Mouse (Mus musculus): ENCODE data around the gene Rbm45. TPM values are rescaled to one million over a fixed set of nuclear protein-coding genes. Genes with fewer than 3 reads are reported as not detected.

The Rbm45 gene
- total RNA-seq, 2 experiments from 2014 or later = 1.3 to 17.1 TPM

DNA sequence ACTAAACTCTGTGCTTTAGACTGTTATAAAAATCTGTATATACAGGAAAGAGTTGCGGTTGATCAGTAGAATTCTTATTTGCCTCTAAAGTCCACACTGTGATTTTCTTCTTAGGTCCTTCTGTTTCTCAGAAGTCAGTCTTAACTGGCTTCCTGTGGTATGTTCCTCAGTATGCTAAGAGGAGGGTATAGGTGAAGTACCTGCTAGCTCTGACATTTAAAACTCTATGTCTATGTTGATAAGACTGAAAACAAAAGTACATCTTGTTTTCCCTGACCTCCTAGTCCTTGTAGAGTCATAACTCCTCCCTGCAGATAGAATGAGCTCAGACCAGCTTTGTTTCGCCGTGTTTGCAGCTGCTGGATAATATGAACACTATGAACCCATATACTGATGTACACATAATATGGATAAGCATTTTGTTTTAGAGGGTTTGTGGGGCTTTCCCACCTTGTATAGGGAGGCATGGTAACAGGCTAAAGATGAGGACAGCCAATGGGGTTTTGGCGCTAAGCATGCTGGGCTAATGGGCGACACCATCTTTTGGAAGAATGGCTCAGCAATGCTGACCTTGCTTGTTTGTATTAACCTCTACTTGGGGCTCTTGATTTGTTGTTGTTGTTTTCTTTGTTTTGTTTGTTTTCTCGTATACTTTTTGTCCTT lies 4.9 kb downstream of the Rbm45 start:
- no peak for ATAC-seq (replicated peaks; ENCODE audit: low FRiP score, poor library complexity, severe bottlenecking)

DNA sequence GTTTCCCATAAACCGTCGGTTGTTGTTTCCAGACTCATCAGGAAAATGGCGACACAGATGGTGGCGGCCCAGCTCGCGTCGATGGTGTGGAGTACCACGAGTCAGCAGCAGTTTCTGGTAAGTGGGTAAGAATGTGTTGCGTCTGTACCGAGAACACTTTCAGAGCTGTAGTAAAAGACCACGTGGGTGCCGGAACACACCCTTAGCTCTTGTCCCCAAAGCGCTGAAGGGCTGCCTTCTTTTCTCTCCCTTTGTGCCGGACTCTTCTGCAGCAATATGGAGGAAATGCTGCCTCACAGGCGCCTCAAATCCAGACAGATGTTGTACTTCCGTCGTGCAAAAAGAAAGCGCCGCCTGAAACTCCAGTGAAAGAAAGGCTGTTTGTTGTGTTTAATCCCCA lies 8.9 kb downstream of the Rbm45 start:
- ATAC-seq (replicated peaks; ENCODE audit: low FRiP score, poor library complexity, severe bottlenecking) = no peak

DNA sequence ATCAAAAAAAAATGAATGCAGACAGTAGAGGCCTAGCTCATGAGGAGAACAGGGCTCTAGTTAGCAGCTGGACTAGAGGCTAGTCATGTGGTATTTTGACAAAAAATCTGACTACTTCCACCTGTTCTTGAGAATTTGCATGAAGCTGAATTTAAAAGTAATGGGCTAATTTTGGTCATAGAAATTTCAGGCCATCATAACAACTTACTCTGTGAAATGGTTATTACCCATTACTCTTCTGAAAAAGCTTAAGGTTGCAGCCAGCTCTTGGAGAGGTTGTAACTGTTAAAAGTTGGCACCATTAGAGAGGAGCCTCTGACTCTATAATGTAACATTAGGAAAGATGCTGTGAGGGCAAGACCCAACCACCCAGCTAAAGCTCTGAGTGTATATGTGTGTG lies 16.7 kb downstream of the Rbm45 start:
- no peak for ATAC-seq (replicated peaks; ENCODE audit: low FRiP score, poor library complexity, severe bottlenecking)

DNA sequence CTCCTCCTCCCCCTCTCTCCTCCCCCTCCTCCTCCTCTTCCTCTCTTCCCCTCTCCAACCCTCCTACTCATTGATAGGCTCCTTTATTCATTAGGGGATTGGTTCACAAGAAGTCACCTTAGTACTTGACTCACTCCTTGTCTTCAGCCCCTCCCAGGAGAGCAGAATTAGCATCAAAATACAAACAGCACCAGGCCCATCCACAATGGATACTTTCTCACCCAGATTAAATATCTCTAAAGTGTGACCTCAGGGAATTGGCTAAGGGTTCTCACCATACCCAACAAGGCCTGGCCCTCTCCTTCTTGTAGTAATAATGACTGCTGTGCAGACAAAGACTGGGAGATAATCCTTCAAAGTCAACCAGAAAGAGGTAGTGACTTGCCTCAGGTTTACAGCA lies 30.4 kb downstream of the Rbm45 start:
- no peak for ATAC-seq (replicated peaks; ENCODE audit: low FRiP score, poor library complexity, severe bottlenecking)

DNA sequence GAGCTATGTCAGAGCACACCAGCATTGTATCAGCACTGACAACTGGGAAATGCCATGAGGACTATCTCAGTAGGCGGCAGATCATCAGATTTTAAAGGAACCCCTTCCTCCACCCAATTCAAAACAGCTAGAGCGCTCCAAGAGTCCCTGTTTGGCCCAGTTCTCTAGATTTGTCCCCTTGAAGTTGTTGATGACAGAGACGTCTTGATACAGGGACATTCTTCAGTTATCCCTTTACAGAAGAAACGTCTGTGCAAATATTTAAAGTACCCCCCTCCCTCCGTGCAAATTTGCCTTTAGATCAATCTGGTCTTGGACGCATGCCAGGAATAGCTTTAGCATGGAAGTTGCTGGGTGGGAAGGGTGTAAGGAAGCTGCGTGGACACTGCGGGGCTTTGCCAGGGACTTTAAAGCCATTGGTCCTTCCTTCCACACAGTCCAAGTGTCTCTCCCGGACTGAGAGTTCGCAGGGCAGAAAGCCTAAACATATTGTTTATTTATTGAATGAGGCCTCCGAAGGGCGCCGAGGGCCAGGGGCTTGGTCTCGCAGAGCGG lies 35.9 kb downstream of the Rbm45 start:
- no peak for ATAC-seq (replicated peaks; ENCODE audit: low FRiP score, poor library complexity, severe bottlenecking)

DNA sequence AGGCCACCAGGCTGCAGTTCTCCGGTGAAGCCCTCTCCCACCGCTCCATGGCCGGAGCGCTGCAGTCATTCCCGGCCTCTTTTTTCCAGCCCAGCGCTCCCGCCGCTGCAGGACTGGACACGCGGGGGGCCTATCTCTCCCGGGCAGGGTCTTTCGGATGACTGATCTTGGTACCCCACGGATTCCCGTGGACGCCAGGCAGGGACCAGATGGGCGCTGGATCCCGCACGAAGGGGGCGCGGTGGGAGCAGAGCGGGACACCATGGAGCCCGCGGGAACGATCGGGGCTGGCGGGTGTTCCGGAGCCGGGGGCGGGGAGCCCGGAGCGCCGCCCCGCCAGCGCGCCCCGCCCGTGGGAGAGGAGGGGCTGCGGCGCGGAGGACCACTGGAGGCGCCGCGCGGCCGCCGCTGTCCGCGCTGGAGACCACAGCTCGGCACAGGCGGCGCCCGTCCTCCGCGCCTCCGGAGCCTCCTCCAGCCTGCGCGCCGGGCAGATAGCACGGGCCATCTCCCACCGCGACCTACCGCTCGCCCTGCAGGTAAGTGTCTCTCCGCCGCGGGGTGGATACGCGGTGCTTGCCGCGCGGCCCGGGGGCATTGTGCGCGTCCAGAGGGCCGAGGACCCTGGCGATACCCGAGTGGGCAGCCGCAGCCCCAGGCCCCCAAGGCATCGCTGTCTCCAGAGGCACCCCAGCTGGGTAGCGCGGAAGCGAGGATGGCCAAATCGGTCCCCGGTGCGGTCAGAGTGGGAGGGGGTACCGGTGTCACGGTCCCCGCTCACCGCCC lies 36.6 kb downstream of the Rbm45 start, which contains the start of gene Osbpl6:
Gene Osbpl6 (plus strand): TSS at position 358 of the 786 bp plus-strand sequence.
- no peak for ATAC-seq (replicated peaks; ENCODE audit: low FRiP score, poor library complexity, severe bottlenecking)

DNA sequence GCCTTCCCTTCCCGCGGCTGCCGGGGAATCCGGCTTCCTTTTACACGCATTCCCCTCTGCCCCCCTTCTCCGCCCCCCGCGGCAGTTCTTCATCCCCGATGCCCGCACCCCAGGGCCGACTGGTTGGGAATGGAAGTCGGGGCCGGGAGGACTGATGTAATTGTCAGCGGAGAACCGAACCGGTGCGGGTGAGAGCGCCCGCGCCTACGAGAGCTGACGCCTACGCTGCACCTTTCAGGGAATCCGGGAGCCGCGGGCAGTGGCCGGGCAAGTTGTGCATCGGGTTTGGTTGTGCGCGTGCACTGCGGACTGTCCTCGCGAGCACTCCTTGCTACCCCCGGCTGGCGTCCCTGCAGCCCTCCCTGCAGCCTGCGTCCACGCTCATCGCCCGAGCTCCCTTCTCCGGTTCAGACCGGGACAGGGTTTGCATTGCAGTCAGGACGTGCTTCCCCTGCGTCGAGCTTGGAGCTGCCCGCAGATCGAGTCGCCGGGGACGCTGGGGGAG lies 37.2 kb downstream of the Rbm45 start:
- ATAC-seq (replicated peaks; ENCODE audit: low FRiP score, poor library complexity, severe bottlenecking) = no peak

- ATAC-seq (replicated peaks; ENCODE audit: low FRiP score, poor library complexity, severe bottlenecking) = no peak
These were observed 39.7 kb downstream of the Rbm45 start for GRCm38 (mm10) chr2:76409526-76409925.

GRCm38 (mm10) chr2:76409986-76410385 lies 40.2 kb downstream of the Rbm45 start:
- ATAC-seq (replicated peaks; ENCODE audit: low FRiP score, poor library complexity, severe bottlenecking) = no peak

DNA sequence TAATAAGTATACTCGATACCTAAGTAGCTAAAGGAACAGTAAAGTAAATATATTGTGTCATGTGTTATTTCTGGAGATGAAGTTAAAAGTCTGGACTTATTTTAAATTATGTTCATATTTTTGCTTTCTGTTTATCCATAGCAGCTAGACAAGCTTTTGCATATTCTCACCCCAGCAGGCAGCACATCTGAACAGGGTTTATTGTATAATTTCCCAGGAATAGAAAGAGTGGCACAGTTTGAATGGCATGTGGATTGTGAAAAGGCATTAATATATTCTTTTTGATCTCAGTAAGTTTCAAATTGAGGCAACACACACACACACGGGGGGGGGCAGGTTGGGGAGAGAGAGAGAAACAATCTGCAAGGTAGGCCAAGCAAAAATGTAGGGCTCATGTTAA lies 43.1 kb downstream of the Rbm45 start:
- no peak for ATAC-seq (replicated peaks; ENCODE audit: low FRiP score, poor library complexity, severe bottlenecking)

- ATAC-seq (replicated peaks; ENCODE audit: low FRiP score, poor library complexity, severe bottlenecking) = no peak
These were observed 47.8 kb downstream of the Rbm45 start for GRCm38 (mm10) chr2:76417446-76418141.

DNA sequence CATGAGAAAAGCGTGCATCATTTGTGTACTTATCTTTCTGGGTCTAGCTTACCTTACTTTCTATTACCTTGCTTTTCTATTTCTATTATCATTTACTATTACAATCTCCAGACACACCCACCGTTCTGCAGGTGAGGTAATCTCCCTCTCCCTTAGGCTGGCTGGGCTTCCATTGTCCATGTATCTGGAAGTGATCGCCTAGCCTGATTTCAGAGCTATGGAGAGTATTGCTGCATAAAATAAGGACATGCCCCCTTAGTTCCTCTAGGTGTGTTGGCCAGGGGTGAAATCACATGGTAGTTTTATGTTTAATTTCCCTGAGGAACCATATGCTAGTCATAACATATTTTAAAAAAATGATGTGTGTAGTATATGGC lies 48.3 kb downstream of the Rbm45 start:
- no peak for ATAC-seq (replicated peaks; ENCODE audit: low FRiP score, poor library complexity, severe bottlenecking)

DNA sequence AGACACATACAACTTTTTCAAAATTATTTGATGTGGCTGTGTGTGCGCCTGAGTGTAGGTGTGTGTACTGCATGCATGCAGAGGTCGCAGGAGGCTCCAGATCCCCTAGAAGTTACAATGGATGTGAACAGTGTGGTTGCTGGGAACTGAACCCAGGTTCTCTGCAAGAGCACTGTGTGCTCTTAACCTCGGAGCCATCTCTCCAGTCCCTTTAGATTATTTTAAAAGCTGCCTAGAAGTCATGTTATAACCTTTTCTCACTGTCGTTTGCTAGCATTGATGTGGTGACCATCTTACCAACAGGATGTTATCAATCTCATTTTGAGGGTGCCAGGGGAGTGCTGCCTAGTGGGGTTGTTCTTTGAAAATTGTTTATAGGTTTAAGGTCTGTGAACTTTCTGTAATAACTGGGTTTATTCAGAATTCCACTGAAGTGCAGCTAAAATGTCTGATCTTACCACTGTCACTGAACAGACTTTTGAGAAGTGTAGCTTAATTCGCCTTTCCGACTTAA lies 51.7 kb downstream of the Rbm45 start:
- no peak for ATAC-seq (replicated peaks; ENCODE audit: low FRiP score, poor library complexity, severe bottlenecking)

- no peak for ATAC-seq (replicated peaks; ENCODE audit: low FRiP score, poor library complexity, severe bottlenecking)
These were observed 57.0 kb downstream of the Rbm45 start for GRCm38 (mm10) chr2:76426816-76427215.

DNA sequence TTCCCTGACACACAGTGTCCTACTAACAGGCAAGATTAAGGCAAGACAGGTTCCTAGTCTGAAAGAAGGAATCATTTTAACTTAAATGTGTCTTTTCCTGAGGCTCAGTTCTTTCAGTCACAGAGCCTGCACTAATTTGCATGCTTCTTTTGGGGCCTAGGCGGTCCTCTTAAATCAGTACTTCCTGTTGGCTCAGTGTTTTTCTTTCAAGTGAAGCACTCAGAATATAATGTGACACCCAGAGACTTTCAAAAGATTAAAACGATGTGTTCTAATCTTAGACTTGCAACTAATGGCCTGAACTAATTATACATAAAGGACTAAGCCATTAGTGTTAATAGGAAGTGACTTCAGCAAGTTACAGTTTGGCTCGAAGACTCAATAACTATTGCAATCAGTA lies 59.5 kb downstream of the Rbm45 start:
- ATAC-seq (replicated peaks; ENCODE audit: low FRiP score, poor library complexity, severe bottlenecking) = no peak

GRCm38 (mm10) chr2:76429855-76430254 lies 60.1 kb downstream of the Rbm45 start:
- no peak for ATAC-seq (replicated peaks; ENCODE audit: low FRiP score, poor library complexity, severe bottlenecking)

DNA sequence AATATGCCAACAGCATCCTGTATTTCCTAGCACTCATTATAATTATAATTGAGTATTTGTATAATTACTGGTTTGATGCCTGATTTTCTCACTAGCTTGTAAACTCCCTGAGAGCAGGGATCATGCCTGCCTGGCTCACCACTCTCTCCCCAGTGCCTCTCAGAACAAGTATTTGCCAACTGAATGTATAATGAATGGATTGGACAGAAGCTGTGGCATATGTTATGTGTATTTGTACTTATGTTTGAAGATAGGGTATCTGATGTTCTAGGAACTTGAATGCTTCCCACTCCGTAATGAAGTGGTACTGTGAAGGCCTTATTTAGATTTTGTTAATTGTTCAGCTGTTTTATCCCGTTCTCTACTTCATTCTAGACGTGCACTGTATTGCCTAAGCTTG lies 60.8 kb downstream of the Rbm45 start:
- no peak for ATAC-seq (replicated peaks; ENCODE audit: low FRiP score, poor library complexity, severe bottlenecking)
